ENCODE assay signal across 8 mouse cellular contexts in genomic region chr15:82337875-82338274, GRCm38 (mm10). TPM values are rescaled to one million over a fixed set of nuclear protein-coding genes. Genes with fewer than 3 reads are reported as not detected.
A peak's percentile ranks its signal among the peaks of the same experiment; 100 is the strongest.
DNase-seq lines count a peak whose midpoint lies in the region; ATAC-seq and TF ChIP-seq lines count a peak whose summit lies in the region.

No protein-coding gene starts in this region.

- H3K4me1 ChIP-seq in liver, embryonic 16.5 days (ENCODE audit: control insufficient read depth, low read depth, low read length): peaks cover 52% of the 10 kb centered on the region

- no peaks in the 10 kb centered on the region for H3K9me3 ChIP-seq in liver, embryonic 16.5 days (replicated peaks; ENCODE audit: control insufficient read depth, low read length)

- intact Hi-C loops in left cerebral cortex, postnatal 25 days (cut with DNase I): loop anchor here (5.0 kb wide), 1 partner anchor 61 kb away; no protein-coding TSS in a partner anchor

- peak overlapping the region; percentile 70 for H3K9ac ChIP-seq in liver, embryonic 16.5 days (ENCODE audit: low read depth, low read length)

- peaks cover 15% of the 10 kb centered on the region for H3K36me3 ChIP-seq in C2C12 (ENCODE audit: control insufficient read depth, insufficient read depth)
- peaks cover 30% of the 10 kb centered on the region for H3K36me3 ChIP-seq in liver, embryonic 16.5 days (ENCODE audit: control insufficient read depth, insufficient read depth)

- ATAC-seq in granulocyte monocyte progenitor cell, adult 5-6 weeks (replicated peaks; ENCODE audit: poor library complexity, severe bottlenecking): peak; percentile 61
- ATAC-seq in liver, embryonic 16.5 days (ENCODE audit: low read depth): no peak

- H3K27ac ChIP-seq in liver, embryonic 16.5 days (ENCODE audit: low read length): peak overlapping the region; percentile 80

- H3K79me2 ChIP-seq in C2C12 (ENCODE audit: control insufficient read depth, insufficient read depth): peaks cover 10% of the 10 kb centered on the region

- WGBS in liver, embryonic 16.5 days (ENCODE audit: insufficient replicate concordance): 5% methylated on average over 4 of the region's 4 CpGs

- DNase-seq in cerebellum, adult 9-10 months: peak; percentile 45
- DNase-seq in cerebellum, adult 8-10 months: no peak
- DNase-seq in gastrocnemius, adult 8-10 months (ENCODE audit: low spot score in 2 of 2): no peak
- no peak for DNase-seq in left cerebral cortex, postnatal 25 days (ENCODE audit: low spot score in 2 of 2)
- no peak for DNase-seq in urinary bladder, postnatal 14 days (ENCODE audit: low spot score)

- H3ac ChIP-seq in C2C12 (ENCODE audit: control insufficient read depth, insufficient read length, low read depth): peak overlapping the region; percentile 39

- no peaks in the 10 kb centered on the region for H3K79me3 ChIP-seq in C2C12 (ENCODE audit: low read depth)

- H3K27me3 ChIP-seq in C2C12 (ENCODE audit: control insufficient read depth, insufficient read depth, insufficient read length): no peaks in the 10 kb centered on the region
- H3K27me3 ChIP-seq in liver, embryonic 16.5 days (ENCODE audit: control insufficient read depth, insufficient read depth, low read depth, low read length): no peaks in the 10 kb centered on the region

- TF ChIP-seq CTCF in C2C12 (IDR thresholded peaks at IDR 0.05; ENCODE audit: control insufficient read depth, insufficient read depth, insufficient read length): no peak

- H3K4me3 ChIP-seq in C2C12 (ENCODE audit: insufficient read depth, poor library complexity, severe bottlenecking): peak overlapping the region; percentile 66
- H3K4me3 ChIP-seq in liver, embryonic 16.5 days (ENCODE audit: low read depth, low read length): peak overlapping the region; percentile 77

- peak overlapping the region; percentile 94 for H3K4me2 ChIP-seq in liver, embryonic 16.5 days (ENCODE audit: low read depth, low read length)

TF ChIP-seq in C2C12, 6 proteins besides CTCF, POLR2A, EP300 and RAD21:
- TF ChIP-seq USF1 (IDR thresholded peaks at IDR 0.05; ENCODE audit: low read depth) (no peak), MYOD1 (IDR thresholded peaks at IDR 0.05; ENCODE audit: control insufficient read depth, insufficient read length, low read depth) (no peak), MYOG (IDR thresholded peaks at IDR 0.05; ENCODE audit: control insufficient read depth, extremely low read depth, insufficient read length) (no peak), FOSL1 (IDR thresholded peaks at IDR 0.05; ENCODE audit: insufficient read depth, low read length, poor library complexity, severe bottlenecking) (no peak), CEBPB (IDR thresholded peaks at IDR 0.05; ENCODE audit: low read depth) (no peak), MAX (IDR thresholded peaks at IDR 0.05) (no peak)
TF ChIP-seq in C2C12: peak in this region for 0.

RNA-seq across cellular contexts. Expression of gene Naga, which starts 0.8 kb away (rescaled TPM):
- 20.9 TPM for polyA plus RNA-seq in C2C12 (2012; fragmentation: generic; extraction: Trizol)
- total RNA-seq in granulocyte monocyte progenitor cell, adult 5-6 weeks (2014; fragmentation: Nextera tagmentation): 45.0 and 63.1 TPM in 2 replicates
- 34.0 and 50.4 TPM in 2 replicates for total RNA-seq in granulocyte monocyte progenitor cell, adult 5-6 weeks (2017)
- polyA plus RNA-seq in liver, embryonic 16.5 days (2015; fragmentation: Nextera tagmentation; extraction: Ambion mirVana): 48.2 and 51.1 TPM in 2 replicates
- total RNA-seq in gastrocnemius, adult 8-10 months (2022): 10 to 100 TPM in 2 of 4 experiments, 1 to 10 TPM in 2; 7.7 to 11.6 (median 10.1) TPM
- total RNA-seq in left cerebral cortex, postnatal 25 days (2021): 10 to 100 TPM; 30.4 to 38.0 TPM

RNA-seq across cellular contexts. Expression of gene Pheta2, which starts 0.9 kb away (rescaled TPM):
- 0.02 TPM for polyA plus RNA-seq in C2C12 (2012; fragmentation: generic; extraction: Trizol)
- 2.7 and 5.4 TPM in 2 replicates for total RNA-seq in granulocyte monocyte progenitor cell, adult 5-6 weeks (2014; fragmentation: Nextera tagmentation)
- total RNA-seq in granulocyte monocyte progenitor cell, adult 5-6 weeks (2017): 1.9 and 4.1 TPM in 2 replicates
- 38.9 and 43.4 TPM in 2 replicates for polyA plus RNA-seq in liver, embryonic 16.5 days (2015; fragmentation: Nextera tagmentation; extraction: Ambion mirVana)
- total RNA-seq in gastrocnemius, adult 8-10 months (2022): under 1 TPM; 0.17 to 0.43 (median 0.36) TPM
- under 1 TPM; 0.46 to 0.53 TPM for total RNA-seq in left cerebral cortex, postnatal 25 days (2021)

RNA-seq across cellular contexts. Expression of gene Smdt1, which starts 0.9 kb away (rescaled TPM):
- polyA plus RNA-seq in C2C12 (2012; fragmentation: generic; extraction: Trizol): 481 TPM
- 192 and 201 TPM in 2 replicates for total RNA-seq in granulocyte monocyte progenitor cell, adult 5-6 weeks (2014; fragmentation: Nextera tagmentation)
- 84.4 and 94.6 TPM in 2 replicates for total RNA-seq in granulocyte monocyte progenitor cell, adult 5-6 weeks (2017)
- 170 and 175 TPM in 2 replicates for polyA plus RNA-seq in liver, embryonic 16.5 days (2015; fragmentation: Nextera tagmentation; extraction: Ambion mirVana)
- 100 to 1,000 TPM; 129 to 149 (median 142) TPM for total RNA-seq in gastrocnemius, adult 8-10 months (2022)
- total RNA-seq in left cerebral cortex, postnatal 25 days (2021): 100 to 1,000 TPM; 136 to 138 TPM

RNA-seq across cellular contexts. Expression of gene Ndufa6, which starts 16.2 kb away (rescaled TPM):
- 385 TPM for polyA plus RNA-seq in C2C12 (2012; fragmentation: generic; extraction: Trizol)
- total RNA-seq in granulocyte monocyte progenitor cell, adult 5-6 weeks (2014; fragmentation: Nextera tagmentation): 266 and 267 TPM in 2 replicates
- 173 and 202 TPM in 2 replicates for total RNA-seq in granulocyte monocyte progenitor cell, adult 5-6 weeks (2017)
- 348 and 350 TPM in 2 replicates for polyA plus RNA-seq in liver, embryonic 16.5 days (2015; fragmentation: Nextera tagmentation; extraction: Ambion mirVana)
- 100 to 1,000 TPM; 397 to 462 (median 441) TPM for total RNA-seq in gastrocnemius, adult 8-10 months (2022)
- 100 to 1,000 TPM; 191 to 196 TPM for total RNA-seq in left cerebral cortex, postnatal 25 days (2021)

RNA-seq across cellular contexts. Expression of gene Wbp2nl, which starts 39.1 kb away (rescaled TPM):
- not detected for polyA plus RNA-seq in C2C12 (2012; fragmentation: generic; extraction: Trizol)
- total RNA-seq in granulocyte monocyte progenitor cell, adult 5-6 weeks (2014; fragmentation: Nextera tagmentation): 0.52 TPM in 1 of 2 replicates, not detected in the other
- not detected in 2 replicates for total RNA-seq in granulocyte monocyte progenitor cell, adult 5-6 weeks (2017)
- polyA plus RNA-seq in liver, embryonic 16.5 days (2015; fragmentation: Nextera tagmentation; extraction: Ambion mirVana): 0.08 TPM in 1 of 2 replicates, not detected in the other
- not detected for total RNA-seq in gastrocnemius, adult 8-10 months (2022)
- not detected for total RNA-seq in left cerebral cortex, postnatal 25 days (2021)
